ENCODE assay signal across 9 mouse cellular contexts in genomic region chr5:134027316-134027966, GRCm38 (mm10).
DNase-seq lines count a peak whose midpoint lies in the region; ATAC-seq and TF ChIP-seq lines count a peak whose summit lies in the region.
"Had no signal": no experiment of that assay in that cellular context is flagged by ENCODE, and none has a peak within 500 bp of the region (broad histone marks: within the 10 kb centered on the region; RNA-seq: fewer than 3 reads in every experiment).

No protein-coding gene starts in this region.

- no peak for ATAC-seq in heart, embryonic 11.5 days (replicated peaks; ENCODE audit: insufficient number of reproducible peaks, low FRiP score, low TSS enrichment)
- ATAC-seq in liver, postnatal 0 days, result no peak

- 63% methylated on average over 11 of the region's 11 CpGs for WGBS in heart, embryonic 11.5 days (ENCODE audit: insufficient replicate concordance)
- 64% methylated on average over 11 of the region's 11 CpGs for WGBS in liver, postnatal 0 days (ENCODE audit: insufficient replicate concordance)

- H3K27ac ChIP-seq in heart, embryonic 11.5 days (ENCODE audit: low read depth, low read length), result no peak overlapping the region
- H3K27ac ChIP-seq in liver, postnatal 0 days (ENCODE audit: low read depth), result no peak overlapping the region
- H3K27ac ChIP-seq: lung, embryonic 15.5 days had no signal

- no peaks in the 10 kb centered on the region for H3K9me3 ChIP-seq in heart, embryonic 11.5 days (replicated peaks; ENCODE audit: control insufficient read depth, low read length)
- H3K9me3 ChIP-seq in E14TG2a.4 (ENCODE audit: low read length), result peaks cover 5% of the 10 kb centered on the region; the same call in 1 of the 2 replicates
- no peaks in the 10 kb centered on the region for H3K9me3 ChIP-seq in liver, postnatal 0 days (ENCODE audit: low read length)
- H3K9me3 ChIP-seq: lung, embryonic 15.5 days had no signal

- H3K9ac ChIP-seq in heart, embryonic 11.5 days (ENCODE audit: low read depth, low read length), result no peak overlapping the region
- no peak overlapping the region for H3K9ac ChIP-seq in liver, postnatal 0 days (replicated peaks)
- H3K9ac ChIP-seq: lung, embryonic 15.5 days had no signal

- TF ChIP-seq CTCF in E14TG2a.4 (conservative IDR thresholded peaks at IDR 0.05; ENCODE audit: low read length), result no peak
- no peak for TF ChIP-seq CTCF in liver, postnatal 0 days (IDR thresholded peaks at IDR 0.05; ENCODE audit: low read depth)

- no peak for TF ChIP-seq EP300 in liver, postnatal 0 days (IDR thresholded peaks at IDR 0.05; ENCODE audit: low read depth)

- peak; percentile 14 to 18 for DNase-seq in heart, postnatal 36 days
- peak; percentile 82 to 91 for DNase-seq in cerebellum, postnatal 10 days
- peak; percentile 79 for DNase-seq in left cerebral cortex, postnatal 4 days
- DNase-seq in urinary bladder, postnatal 14 days (ENCODE audit: low spot score), result no peak
- no peak for DNase-seq in urinary bladder, postnatal 36 days (ENCODE audit: low spot score in 2 of 2)
- no peak for DNase-seq in liver, postnatal 0 days

- H3K4me2 ChIP-seq in heart, embryonic 11.5 days, result no peak overlapping the region
- no peak overlapping the region for H3K4me2 ChIP-seq in liver, postnatal 0 days (ENCODE audit: low read depth, low read length)
- H3K4me2 ChIP-seq: lung, embryonic 15.5 days had no signal

- no peaks in the 10 kb centered on the region for H3K4me1 ChIP-seq in heart, embryonic 11.5 days (ENCODE audit: control insufficient read depth, insufficient read depth, low read length)
- H3K4me1 ChIP-seq in E14TG2a.4 (replicated peaks; ENCODE audit: low read depth, low read length), result no peaks in the 10 kb centered on the region; the same call in 1 of the 2 replicates
- H3K4me1 ChIP-seq in liver, postnatal 0 days (ENCODE audit: insufficient read depth), result no peaks in the 10 kb centered on the region

- H3K27me3 ChIP-seq in heart, embryonic 11.5 days (ENCODE audit: control insufficient read depth, insufficient read depth, low read length), result no peaks in the 10 kb centered on the region
- H3K27me3 ChIP-seq in E14TG2a.4 (ENCODE audit: insufficient read depth, low read length), result no peaks in the 10 kb centered on the region
- no peaks in the 10 kb centered on the region for H3K27me3 ChIP-seq in liver, postnatal 0 days (ENCODE audit: insufficient read depth, low read length)
- H3K27me3 ChIP-seq: lung, embryonic 15.5 days had no signal

- intact Hi-C loops in heart, postnatal 36 days (cut with DNase I), result no loop called here
- intact Hi-C loops in left cerebral cortex, postnatal 4 days (cut with DNase I), result no loop called here

- H3K4me3 ChIP-seq in heart, embryonic 11.5 days (ENCODE audit: low read depth, low read length), result no peak overlapping the region
- peak overlapping the region; percentile 62 for H3K4me3 ChIP-seq in E14TG2a.4 (replicated peaks; ENCODE audit: low read length)
- H3K4me3 ChIP-seq in liver, postnatal 0 days (ENCODE audit: low read depth, low read length), result no peak overlapping the region
- H3K4me3 ChIP-seq: lung, embryonic 15.5 days had no signal

- no peaks in the 10 kb centered on the region for H3K36me3 ChIP-seq in heart, embryonic 11.5 days (ENCODE audit: control insufficient read depth, insufficient read depth, low read length)
- H3K36me3 ChIP-seq in E14TG2a.4 (ENCODE audit: insufficient read depth, low read length), result no peaks in the 10 kb centered on the region
- no peaks in the 10 kb centered on the region for H3K36me3 ChIP-seq in liver, postnatal 0 days (replicated peaks; ENCODE audit: insufficient read depth, low read length)
- H3K36me3 ChIP-seq: lung, embryonic 15.5 days had no signal

Comparison
In these comparisons a context has a peak if more than half of its experiments do, and no peak if none do; other contexts are left out.
1. DNase-seq: peak in heart, postnatal 36 days (2 of 2), cerebellum, postnatal 10 days (2 of 2) and left cerebral cortex, postnatal 4 days (single experiment); none in urinary bladder, postnatal 14 days (single experiment), urinary bladder, postnatal 36 days (0 of 2) and liver, postnatal 0 days (single experiment).